Mouse (Mus musculus) megakaryocyte progenitor cell, adult 5-6 weeks (primary cell): Measurements from ENCODE around the gene Gm3285. TPM values are rescaled to one million over a fixed set of nuclear protein-coding genes. Genes with fewer than 3 reads are reported as not detected.

Experiments used
- ATAC-seq: replicated peaks from 2 replicates; pipeline ENCODE4 v1.8.0; 2016; ENCODE audit warnings: mild to moderate bottlenecking, moderate TSS enrichment, inconsistent platforms; ENCODE audit not compliant: poor library complexity
- total RNA-seq, 2 experiments: library from RNA; stranded (forward) in 1 of 2; stranded (reverse) in 1 of 2; fragments of 157-497, 149-512 nt in 1 of 2; fragments of 200-1000 nt in 1 of 2; gene quantifications; 2 replicates each; pipeline versions ENCODE4 v1.2.3 to v1.2.4; 2015 to 2017

Gm3285 gene
- total RNA-seq, 2 experiments from 2014 or later: not detected

DNA sequence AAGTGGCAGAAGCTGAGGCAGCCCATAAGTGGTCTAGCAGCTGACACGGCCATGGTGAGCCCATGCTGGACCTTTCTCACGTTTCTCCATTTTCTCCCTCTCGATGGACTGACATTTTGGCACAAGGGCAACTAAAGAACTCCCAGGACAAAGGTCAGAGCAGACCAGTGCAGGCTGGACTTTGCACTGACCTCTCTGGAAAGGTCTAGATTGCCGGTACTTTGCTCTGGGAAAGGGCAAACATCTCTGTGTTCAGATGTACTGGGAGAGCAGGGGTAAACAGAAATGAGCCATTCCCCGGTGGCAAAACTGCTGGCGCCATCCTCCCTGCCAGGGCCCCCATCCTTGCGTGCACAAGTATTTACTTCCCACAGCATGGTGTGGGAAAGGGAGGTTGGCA, 38.4 kb downstream of the Gm3285 start:
- no peak for ATAC-seq

DNA sequence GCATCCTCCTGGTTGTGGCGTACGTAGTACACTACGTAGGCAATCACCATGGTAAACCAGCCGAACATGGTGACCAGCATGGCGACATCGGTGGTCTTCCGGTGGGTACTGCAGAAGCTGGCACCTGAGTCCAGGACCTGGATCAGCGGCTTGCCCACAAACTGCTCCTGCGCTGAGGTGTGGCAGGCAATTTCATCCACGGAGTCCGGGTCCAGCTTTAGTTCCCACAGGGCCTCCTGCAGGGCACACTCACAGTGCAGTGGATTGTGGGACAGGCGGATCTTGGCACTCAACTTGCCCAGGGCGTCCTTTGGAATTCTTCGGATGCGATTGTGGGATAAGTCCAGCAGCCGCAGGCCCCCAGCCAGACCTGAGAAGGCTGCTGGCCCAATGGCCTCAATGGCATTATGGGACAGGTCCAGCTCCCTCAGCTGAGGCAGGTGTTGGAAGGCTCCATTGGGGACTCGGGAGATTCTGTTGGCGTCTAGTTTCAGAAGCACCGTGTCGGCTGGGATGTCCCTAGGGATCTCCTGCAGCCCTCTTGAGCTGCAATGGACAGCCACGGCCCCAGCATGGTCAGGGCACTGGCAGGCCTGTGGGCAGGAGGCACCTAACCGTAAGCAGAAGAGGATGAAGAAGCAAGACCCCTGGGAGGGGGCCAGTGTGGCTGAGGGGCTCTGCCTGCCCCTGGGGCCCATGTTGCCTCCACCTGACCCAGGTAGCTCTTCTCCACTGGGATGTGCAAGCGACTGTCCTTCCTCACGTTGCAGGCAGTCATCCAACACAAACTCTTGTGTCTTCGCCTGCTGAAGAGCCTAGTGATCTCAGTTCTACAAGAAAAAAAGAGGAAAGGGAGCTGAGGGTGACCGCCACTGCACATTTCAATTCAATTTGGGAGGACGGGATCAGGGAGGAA, 39.4 kb downstream of the Gm3285 start:
- ATAC-seq: no peak

DNA sequence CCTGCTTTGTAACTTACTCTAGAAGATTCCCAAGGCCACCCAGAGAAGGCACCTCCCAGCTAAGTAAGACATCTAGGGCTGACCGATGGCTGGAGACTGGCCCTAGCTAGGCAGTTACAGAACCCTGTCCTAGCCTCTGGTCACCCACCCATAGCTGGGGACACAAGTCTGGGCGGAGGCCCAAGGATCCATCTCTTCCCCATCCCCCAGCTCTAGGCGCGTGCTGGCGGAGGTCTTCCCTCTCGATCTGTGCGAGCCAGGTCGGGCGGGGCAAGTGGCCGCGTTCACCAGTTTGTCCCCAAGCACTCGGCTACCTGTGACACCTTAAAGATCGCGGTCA, 40.1 kb downstream of the Gm3285 start:
- ATAC-seq: 0 out of 2 replicates have a peak, but pooled peaks have one; percentile 2

DNA sequence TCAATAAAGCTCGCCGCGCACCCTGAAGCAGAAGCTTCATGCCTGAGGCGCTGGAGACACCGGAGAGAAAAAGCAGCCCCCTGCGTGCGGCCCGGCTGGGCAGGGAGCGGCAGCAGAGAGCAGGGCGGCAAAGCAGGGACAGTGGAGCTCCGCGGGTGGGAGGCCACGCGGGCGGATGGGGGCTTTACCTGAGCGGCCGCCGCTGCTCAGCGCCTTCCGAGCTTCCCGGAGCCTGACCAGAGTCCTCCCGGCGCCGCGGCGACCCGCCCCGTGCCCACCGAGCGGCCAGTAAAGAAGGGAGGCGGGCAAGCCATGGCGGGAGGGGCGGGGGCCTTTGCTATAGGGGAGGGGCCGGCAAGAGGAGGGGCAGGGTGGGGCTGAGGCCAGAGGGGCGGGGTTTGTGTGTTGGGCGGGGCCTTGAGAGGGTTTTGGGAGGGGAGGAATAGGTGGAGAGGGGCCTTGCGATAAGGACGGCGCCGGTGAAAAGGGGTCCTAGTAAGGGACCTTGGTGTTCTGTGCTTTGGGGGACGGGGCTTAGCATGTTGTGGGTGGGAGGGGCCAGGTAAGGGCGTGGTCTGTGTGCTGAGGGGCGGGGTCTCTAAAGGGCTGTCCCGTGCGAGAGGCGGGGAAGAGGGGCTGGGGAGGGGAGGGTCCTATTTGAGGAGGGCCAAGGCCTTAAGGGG, 40.6 kb downstream of the Gm3285 start, which contains the start of gene Lrrc3:
Lrrc3 (minus strand) TSS at position 326 of the 683 bp plus-strand sequence.
- ATAC-seq: peak; percentile 56

DNA sequence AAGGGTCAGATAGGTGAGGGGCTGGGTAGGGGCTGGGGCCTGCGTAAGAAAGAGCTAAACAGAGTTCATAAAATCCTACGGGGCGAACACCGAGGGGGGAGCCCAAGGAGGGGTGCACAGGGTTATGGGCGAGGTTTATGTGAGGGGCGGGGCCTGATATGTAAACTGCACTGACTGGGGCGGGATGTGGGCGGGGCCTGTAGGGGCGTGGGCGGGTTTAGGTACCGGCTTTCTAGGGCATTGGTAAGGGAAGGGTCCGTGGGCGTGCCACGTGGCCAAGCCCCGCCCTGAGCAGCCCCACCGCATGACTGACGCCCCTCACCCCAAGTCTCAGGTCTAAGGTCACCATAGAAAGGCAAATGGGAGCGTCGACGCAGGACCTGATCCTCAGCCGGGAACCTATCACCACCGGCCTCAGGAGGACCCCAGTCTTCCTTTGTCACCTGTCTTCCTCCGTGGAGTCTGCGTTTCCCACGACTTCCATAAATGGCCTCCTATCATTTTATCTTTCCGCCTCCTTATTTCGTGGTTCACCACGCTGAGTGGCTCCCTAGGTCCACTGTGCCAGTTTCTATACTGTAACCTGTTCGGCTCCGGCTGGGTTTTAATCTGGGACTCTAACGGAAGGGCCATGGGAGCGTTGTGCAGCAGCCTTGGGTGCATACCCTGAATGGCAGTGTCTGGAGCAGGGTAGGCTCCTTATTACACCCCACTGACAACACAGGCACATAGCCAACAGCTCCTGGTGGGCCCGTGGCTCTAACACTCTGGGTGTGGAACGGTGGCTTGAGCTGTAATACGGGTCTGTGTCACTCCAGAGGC, 41.3 kb downstream of the Gm3285 start:
- peak; percentile 59 for ATAC-seq

Other genes with a start within 250 kb of the Gm3285 start
Only the 30 nearest of the 31 such genes appear.
- gene Tspear, start 175.4 kb upstream of the Gm3285 start, total RNA-seq (2015): 0.12 and 0.96 TPM in 2 replicates
- not detected in 2 replicates for gene Tspear, start 175.4 kb upstream of the Gm3285 start, total RNA-seq (2017)
- gene Gm19402, start 171.2 kb upstream of the Gm3285 start, total RNA-seq (2015): not detected in 2 replicates
- not detected in 2 replicates for gene Gm19402, start 171.2 kb upstream of the Gm3285 start, total RNA-seq (2017)
- gene Gm9508, start 164.7 kb upstream of the Gm3285 start, total RNA-seq (2015): not detected in 2 replicates
- gene Gm9508, start 164.7 kb upstream of the Gm3285 start, total RNA-seq (2017): not detected in 2 replicates
- gene Gm10272, start 155.3 kb upstream of the Gm3285 start, total RNA-seq (2015): not detected in 2 replicates
- not detected in 2 replicates for gene Gm10272, start 155.3 kb upstream of the Gm3285 start, total RNA-seq (2017)
- gene Gm10024, start 150.5 kb upstream of the Gm3285 start, total RNA-seq (2015): not detected in 2 replicates
- gene Gm10024, start 150.5 kb upstream of the Gm3285 start, total RNA-seq (2017): not detected in 2 replicates
- gene Gm10142, start 146.2 kb upstream of the Gm3285 start, total RNA-seq (2015): not detected in 2 replicates
- not detected in 2 replicates for gene Gm10142, start 146.2 kb upstream of the Gm3285 start, total RNA-seq (2017)
- not detected in 2 replicates for gene Krtap12-1, start 141.4 kb upstream of the Gm3285 start, total RNA-seq (2015)
- not detected in 2 replicates for gene Krtap12-1, start 141.4 kb upstream of the Gm3285 start, total RNA-seq (2017)
- gene Gm10100, start 135.5 kb upstream of the Gm3285 start, total RNA-seq (2015): not detected in 2 replicates
- not detected in 2 replicates for gene Gm10100, start 135.5 kb upstream of the Gm3285 start, total RNA-seq (2017)
- not detected in 2 replicates for gene Gm18596, start 119.3 kb upstream of the Gm3285 start, total RNA-seq (2015)
- gene Gm18596, start 119.3 kb upstream of the Gm3285 start, total RNA-seq (2017): not detected in 2 replicates
- not detected in 2 replicates for gene Gm9736, start 110.6 kb upstream of the Gm3285 start, total RNA-seq (2015)
- gene Gm9736, start 110.6 kb upstream of the Gm3285 start, total RNA-seq (2017): not detected in 2 replicates
- not detected in 2 replicates for gene Gm3233, start 102.3 kb upstream of the Gm3285 start, total RNA-seq (2015)
- gene Gm3233, start 102.3 kb upstream of the Gm3285 start, total RNA-seq (2017): not detected in 2 replicates
- not detected in 2 replicates for gene Gm3238, start 90.7 kb upstream of the Gm3285 start, total RNA-seq (2015)
- not detected in 2 replicates for gene Gm3238, start 90.7 kb upstream of the Gm3285 start, total RNA-seq (2017)
- not detected in 2 replicates for gene Gm7138, start 85.0 kb upstream of the Gm3285 start, total RNA-seq (2015)
- gene Gm7138, start 85.0 kb upstream of the Gm3285 start, total RNA-seq (2017): not detected in 2 replicates
- not detected in 2 replicates for gene Gm3250, start 79.4 kb upstream of the Gm3285 start, total RNA-seq (2015)
- not detected in 2 replicates for gene Gm3250, start 79.4 kb upstream of the Gm3285 start, total RNA-seq (2017)
- not detected in 2 replicates for gene Gm7137, start 73.8 kb upstream of the Gm3285 start, total RNA-seq (2015)
- gene Gm7137, start 73.8 kb upstream of the Gm3285 start, total RNA-seq (2017): not detected in 2 replicates
- not detected in 2 replicates for gene Gm9639, start 66.9 kb upstream of the Gm3285 start, total RNA-seq (2015)
- gene Gm9639, start 66.9 kb upstream of the Gm3285 start, total RNA-seq (2017): not detected in 2 replicates
- not detected in 2 replicates for gene Gm19668, start 62.8 kb upstream of the Gm3285 start, total RNA-seq (2015)
- not detected in 2 replicates for gene Gm19668, start 62.8 kb upstream of the Gm3285 start, total RNA-seq (2017)
- not detected in 2 replicates for gene Gm9507, start 50.1 kb upstream of the Gm3285 start, total RNA-seq (2015)
- not detected in 2 replicates for gene Gm9507, start 50.1 kb upstream of the Gm3285 start, total RNA-seq (2017)
- not detected in 2 replicates for gene Gm2696, start 47.3 kb upstream of the Gm3285 start, total RNA-seq (2015)
- gene Gm2696, start 47.3 kb upstream of the Gm3285 start, total RNA-seq (2017): not detected in 2 replicates
- gene Krtap10-4, start 34.9 kb upstream of the Gm3285 start, total RNA-seq (2015): not detected in 2 replicates
- not detected in 2 replicates for gene Krtap10-4, start 34.9 kb upstream of the Gm3285 start, total RNA-seq (2017)
- gene Krtap10-10, start 26.0 kb upstream of the Gm3285 start, total RNA-seq (2015): not detected in 2 replicates
- gene Krtap10-10, start 26.0 kb upstream of the Gm3285 start, total RNA-seq (2017): not detected in 2 replicates
- gene Gm36176, start 15.2 kb upstream of the Gm3285 start, total RNA-seq (2015): not detected in 2 replicates
- not detected in 2 replicates for gene Gm36176, start 15.2 kb upstream of the Gm3285 start, total RNA-seq (2017)
- gene Gm10318, start 9.1 kb upstream of the Gm3285 start, total RNA-seq (2015): not detected in 2 replicates
- gene Gm10318, start 9.1 kb upstream of the Gm3285 start, total RNA-seq (2017): not detected in 2 replicates
- gene Lrrc3, start 40.6 kb downstream of the Gm3285 start, total RNA-seq (2015): 0.12 TPM in 1 of 2 replicates, not detected in the other
- gene Lrrc3, start 40.6 kb downstream of the Gm3285 start, total RNA-seq (2017): not detected in 2 replicates
- 2.7 and 5.1 TPM in 2 replicates for gene Trpm2, start 108.6 kb downstream of the Gm3285 start, total RNA-seq (2015)
- gene Trpm2, start 108.6 kb downstream of the Gm3285 start, total RNA-seq (2017): 1.4 and 2.9 TPM in 2 replicates
- gene 1810043G02Rik, start 116.5 kb downstream of the Gm3285 start, total RNA-seq (2015): 6.0 and 6.4 TPM in 2 replicates
- gene 1810043G02Rik, start 116.5 kb downstream of the Gm3285 start, total RNA-seq (2017): 5.9 and 11.2 TPM in 2 replicates
- gene Pfkl, start 148.1 kb downstream of the Gm3285 start, total RNA-seq (2015): 13.7 and 15.5 TPM in 2 replicates
- 36.1 and 44.2 TPM in 2 replicates for gene Pfkl, start 148.1 kb downstream of the Gm3285 start, total RNA-seq (2017)
- 1.5 and 4.4 TPM in 2 replicates for gene Dnmt3l, start 180.0 kb downstream of the Gm3285 start, total RNA-seq (2015)
- gene Dnmt3l, start 180.0 kb downstream of the Gm3285 start, total RNA-seq (2017): 1.3 and 3.2 TPM in 2 replicates
- not detected in 2 replicates for gene Aire, start 181.6 kb downstream of the Gm3285 start, total RNA-seq (2015)
- not detected in 2 replicates for gene Aire, start 181.6 kb downstream of the Gm3285 start, total RNA-seq (2017)
- 3.9 and 6.3 TPM in 2 replicates for gene Icosl, start 207.3 kb downstream of the Gm3285 start, total RNA-seq (2015)
- gene Icosl, start 207.3 kb downstream of the Gm3285 start, total RNA-seq (2017): 2.6 and 2.9 TPM in 2 replicates